Mouse (Mus musculus): ENCODE results near the gene Gpr18. TPM values are rescaled to one million over a fixed set of nuclear protein-coding genes. Genes with fewer than 3 reads are reported as not detected.
"Not testable (repeated sequence)": the region's sequence is repeated elsewhere in the genome, so short reads cannot be mapped to it uniquely, and the experiment has no call there.

The Gpr18 gene
- polyA plus RNA-seq, 1 experiment from 2014 or later: 0.32 TPM

- Histone ChIP-seq H3K4me2 (ENCODE audit: low read depth, low read length) (no peak overlapping the region), H3K9me3 (replicated peaks; ENCODE audit: control insufficient read depth, low read length) (no peaks in the 10 kb centered on the region), H3K36me3 (replicated peaks; ENCODE audit: control insufficient read depth, insufficient read depth, low read depth, low read length) (no peaks in the 10 kb centered on the region), H3K4me1 (ENCODE audit: control insufficient read depth, insufficient read depth, low read length) (no peaks in the 10 kb centered on the region), H3K9ac (replicated peaks; ENCODE audit: low read length) (no peak overlapping the region), H3K27ac (replicated peaks; ENCODE audit: low read depth, low read length) (no peak overlapping the region), H3K27me3 (ENCODE audit: control insufficient read depth, insufficient read depth, low read length) (no peaks in the 10 kb centered on the region), H3K4me3 (ENCODE audit: low read depth, low read length) (no peak overlapping the region)
- ATAC-seq (replicated peaks; ENCODE audit: insufficient number of reproducible peaks, low FRiP score, low TSS enrichment, low read depth) (no peak), DNase-seq (ENCODE audit: low spot score) (no peak)
- 68% methylated on average over 2 of the region's 2 CpGs for WGBS
These were observed 42.4 kb downstream of the Gpr18 start for GRCm38 (mm10) chr14:121873172-121873571.

- H3K9ac ChIP-seq (replicated peaks; ENCODE audit: low read length): no peak overlapping the region
- no peak overlapping the region for H3K27ac ChIP-seq (replicated peaks; ENCODE audit: low read depth, low read length)
- no peak overlapping the region for H3K4me3 ChIP-seq (ENCODE audit: low read depth, low read length)
- WGBS: 88% methylated on average over 1 of the region's 1 CpGs
- H3K27me3 ChIP-seq (ENCODE audit: control insufficient read depth, insufficient read depth, low read length): no peaks in the 10 kb centered on the region
- H3K4me1 ChIP-seq (ENCODE audit: control insufficient read depth, insufficient read depth, low read length): no peaks in the 10 kb centered on the region
- no peaks in the 10 kb centered on the region for H3K36me3 ChIP-seq (replicated peaks; ENCODE audit: control insufficient read depth, insufficient read depth, low read depth, low read length)
- DNase-seq (ENCODE audit: low spot score) (no peak), ATAC-seq (replicated peaks; ENCODE audit: insufficient number of reproducible peaks, low FRiP score, low TSS enrichment, low read depth) (no peak)
- no peak overlapping the region for H3K4me2 ChIP-seq (ENCODE audit: low read depth, low read length)
- no peaks in the 10 kb centered on the region for H3K9me3 ChIP-seq (replicated peaks; ENCODE audit: control insufficient read depth, low read length)
These were observed 42.8 kb downstream of the Gpr18 start for GRCm38 (mm10) chr14:121872760-121873159.

GRCm38 (mm10) chr14:121869111-121869510 lies 46.5 kb downstream of the Gpr18 start:
- no peak for DNase-seq (ENCODE audit: low spot score)
- WGBS: 72% methylated on average over 1 of the region's 1 CpGs

DNA sequence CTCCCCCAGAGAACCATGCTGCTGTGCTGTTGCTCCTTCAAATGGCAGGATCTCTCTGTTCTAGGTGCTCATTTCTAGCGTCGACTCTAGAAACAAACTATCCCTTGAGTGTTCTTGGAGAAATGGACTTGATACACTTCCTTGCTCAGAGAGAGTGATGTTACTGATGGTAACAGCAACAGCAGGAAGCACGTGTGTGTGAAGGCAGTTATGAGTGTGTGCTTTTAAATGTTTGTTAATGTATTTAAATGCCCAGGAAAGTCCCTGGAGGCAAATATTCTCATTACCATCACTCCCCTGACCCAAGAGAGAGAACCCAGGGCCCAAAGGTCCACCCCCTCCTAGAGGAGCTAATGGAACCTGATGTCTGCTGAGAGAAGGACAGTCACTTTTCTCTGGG lies 49.0 kb downstream of the Gpr18 start:
- WGBS: 82% methylated on average over 3 of the region's 3 CpGs
- H3K27me3 ChIP-seq (ENCODE audit: control insufficient read depth, insufficient read depth, low read length): no peaks in the 10 kb centered on the region
- no peak overlapping the region for H3K4me2 ChIP-seq (ENCODE audit: low read depth, low read length)
- ATAC-seq (replicated peaks; ENCODE audit: insufficient number of reproducible peaks, low FRiP score, low TSS enrichment, low read depth) (no peak), DNase-seq (ENCODE audit: low spot score) (no peak)
- no peaks in the 10 kb centered on the region for H3K36me3 ChIP-seq (replicated peaks; ENCODE audit: control insufficient read depth, insufficient read depth, low read depth, low read length)
- no peak overlapping the region for H3K9ac ChIP-seq (replicated peaks; ENCODE audit: low read length)
- H3K9me3 ChIP-seq (replicated peaks; ENCODE audit: control insufficient read depth, low read length): no peaks in the 10 kb centered on the region
- H3K4me1 ChIP-seq (ENCODE audit: control insufficient read depth, insufficient read depth, low read length): no peaks in the 10 kb centered on the region
- no peak overlapping the region for H3K27ac ChIP-seq (replicated peaks; ENCODE audit: low read depth, low read length)
- H3K4me3 ChIP-seq (ENCODE audit: low read depth, low read length): no peak overlapping the region

More at GRCm38 (mm10) chr14:121869111-121869510, 46.5 kb downstream of the Gpr18 start:
- H3K27ac ChIP-seq (replicated peaks; ENCODE audit: low read depth, low read length): no peak overlapping the region
- no peaks in the 10 kb centered on the region for H3K4me1 ChIP-seq (ENCODE audit: control insufficient read depth, insufficient read depth, low read length)
- no peak overlapping the region for H3K4me3 ChIP-seq (ENCODE audit: low read depth, low read length)
- H3K9ac ChIP-seq (replicated peaks; ENCODE audit: low read length): no peak overlapping the region
- H3K9me3 ChIP-seq (replicated peaks; ENCODE audit: control insufficient read depth, low read length): no peaks in the 10 kb centered on the region
- H3K27me3 ChIP-seq (ENCODE audit: control insufficient read depth, insufficient read depth, low read length): no peaks in the 10 kb centered on the region
- no peak for ATAC-seq (replicated peaks; ENCODE audit: insufficient number of reproducible peaks, low FRiP score, low TSS enrichment, low read depth)
- H3K4me2 ChIP-seq (ENCODE audit: low read depth, low read length): no peak overlapping the region
- H3K36me3 ChIP-seq (replicated peaks; ENCODE audit: control insufficient read depth, insufficient read depth, low read depth, low read length): no peaks in the 10 kb centered on the region

GRCm38 (mm10) chr14:121865162-121865561 lies 50.4 kb downstream of the Gpr18 start:
- H3K4me1 ChIP-seq (ENCODE audit: control insufficient read depth, insufficient read depth, low read length); H3K9ac ChIP-seq (replicated peaks; ENCODE audit: low read length); ATAC-seq (replicated peaks; ENCODE audit: insufficient number of reproducible peaks, low FRiP score, low TSS enrichment, low read depth); H3K9me3 ChIP-seq (replicated peaks; ENCODE audit: control insufficient read depth, low read length); H3K36me3 ChIP-seq (replicated peaks; ENCODE audit: control insufficient read depth, insufficient read depth, low read depth, low read length); H3K27ac ChIP-seq (replicated peaks; ENCODE audit: low read depth, low read length); H3K4me3 ChIP-seq (ENCODE audit: low read depth, low read length); H3K4me2 ChIP-seq (ENCODE audit: low read depth, low read length); H3K27me3 ChIP-seq (ENCODE audit: control insufficient read depth, insufficient read depth, low read length): not testable (repeated sequence)
- 18% methylated on average over 2 of the region's 2 CpGs for WGBS
- peak; percentile 87 for DNase-seq (ENCODE audit: low spot score)

Other genes starting within 250 kb of the Gpr18 start
- 4.9 TPM in 2 replicates for gene Dock9, start 117.9 kb downstream of the Gpr18 start, polyA plus RNA-seq (2014; fragmentation: Nextera tagmentation; extraction: Ambion mirVana)
- gene Ubac2, start 37.2 kb downstream of the Gpr18 start, polyA plus RNA-seq (2014; fragmentation: Nextera tagmentation; extraction: Ambion mirVana): 69.4 and 71.9 TPM in 2 replicates
- gene Gpr183, start 49.4 kb upstream of the Gpr18 start, polyA plus RNA-seq (2014; fragmentation: Nextera tagmentation; extraction: Ambion mirVana): 3.7 and 4.3 TPM in 2 replicates
- not detected in 2 replicates for gene Timm8a2, start 118.9 kb upstream of the Gpr18 start, polyA plus RNA-seq (2014; fragmentation: Nextera tagmentation; extraction: Ambion mirVana)
- gene Tm9sf2, start 191.3 kb upstream of the Gpr18 start, polyA plus RNA-seq (2014; fragmentation: Nextera tagmentation; extraction: Ambion mirVana): 146 and 159 TPM in 2 replicates

Measured in embryonic facial prominence, embryonic 11.5 days (tissue).